Mouse (Mus musculus) heart, embryonic 16.5 days (tissue): ENCODE measurements at regions not wholly inside any gene's neighbourhood (a gene's known extent, or its start where the extent isn't known, plus 50 kb on each side); places are given as distances from the start of the nearest gene placed in this dataset.
"Not testable (repeated sequence)": the region's sequence is repeated elsewhere in the genome, so short reads cannot be mapped to it uniquely, and the experiment has no call there.

Experiments used
- ATAC-seq: fragments of 200-750 bp; cut with Nextera tagmentation; replicated peaks from 2 replicates; pipeline ENCODE4 v1.8.0; 2017; ENCODE audit warnings: moderate number of reproducible peaks; ENCODE audit not compliant: insufficient read depth, low FRiP score; ENCODE audit errors: extremely low read depth
- H3K27ac ChIP-seq: fragments of 300-500 bp; sonication (generic); 2 replicates; pipeline ENCODE4 v1.5.1; 2014; ENCODE audit warnings: mild to moderate bottlenecking, low read length, control low read depth, moderate library complexity
- H3K27me3 ChIP-seq: fragments of 300-500 bp; sonication (generic); 2 replicates; pipeline ENCODE4 v1.6.1; 2014; ENCODE audit warnings: low read length, mixed read lengths; ENCODE audit not compliant: control insufficient read depth, insufficient read depth
- H3K36me3 ChIP-seq: fragments of 300-500 bp; sonication (generic); 2 replicates; pipeline ENCODE4 v1.6.1; 2014; ENCODE audit not compliant: control insufficient read depth, insufficient read depth
- H3K4me1 ChIP-seq: fragments of 300-500 bp; sonication (generic); 2 replicates; pipeline ENCODE4 v1.6.1; 2014; ENCODE audit warnings: low read length, mixed read lengths; ENCODE audit not compliant: control insufficient read depth, insufficient read depth
- H3K4me2 ChIP-seq: fragments of 300-500 bp; sonication (generic); 2 replicates; pipeline ENCODE4 v1.6.1; 2014; ENCODE audit warnings: low read depth, mild to moderate bottlenecking, control low read depth, low read length
- H3K4me3 ChIP-seq: fragments of 300-500 bp; sonication (generic); 2 replicates; pipeline ENCODE4 v1.5.1; 2014; ENCODE audit warnings: mild to moderate bottlenecking, control low read depth, low read length
- H3K9ac ChIP-seq: fragments of 300-500 bp; sonication (generic); 2 replicates; pipeline ENCODE4 v1.6.1; 2014; ENCODE audit warnings: low read length, control low read depth
- H3K9me3 ChIP-seq: fragments of 300-500 bp; sonication (generic); replicated peaks from 2 replicates; pipeline ENCODE4 v1.6.1; 2016; ENCODE audit warnings: low read length; ENCODE audit not compliant: control insufficient read depth
- WGBS: fragments of 180-500 bp; shearing (Covaris S2); extraction: QIAGEN DNeasy Blood & Tissue Kit; methylation state at CpG from one replicate; pipeline ENCODE4 v1.1.7; 2014; 5-methylcytosine and 5-hydroxymethylcytosine counted together

DNA sequence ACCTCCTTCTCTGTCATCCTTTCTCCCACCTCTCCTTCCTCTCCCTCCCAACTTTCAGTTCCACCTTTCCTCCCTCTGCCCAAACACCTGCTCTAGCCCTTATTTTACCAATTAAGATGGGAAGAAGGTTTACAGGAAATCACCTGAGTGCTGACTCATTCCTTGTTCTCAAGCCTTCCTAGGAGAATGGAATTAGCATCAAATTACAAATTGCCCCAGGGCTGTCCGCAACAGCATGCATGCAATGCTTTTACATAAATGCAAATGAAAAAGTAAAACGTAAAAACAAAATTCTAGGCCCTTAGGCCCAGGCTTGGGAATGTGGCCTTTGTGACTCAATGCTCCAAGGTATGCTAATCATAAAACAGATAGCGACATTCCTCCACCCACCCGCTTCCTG lies 175.2 kb downstream of the Diras2 start:
- not testable (repeated sequence) for H3K4me3 ChIP-seq, H3K36me3 ChIP-seq, H3K4me2 ChIP-seq, H3K4me1 ChIP-seq, ATAC-seq, H3K27ac ChIP-seq, H3K27me3 ChIP-seq, H3K9me3 ChIP-seq, H3K9ac ChIP-seq
- WGBS = 86% methylated on average over 3 of the region's 4 CpGs

DNA sequence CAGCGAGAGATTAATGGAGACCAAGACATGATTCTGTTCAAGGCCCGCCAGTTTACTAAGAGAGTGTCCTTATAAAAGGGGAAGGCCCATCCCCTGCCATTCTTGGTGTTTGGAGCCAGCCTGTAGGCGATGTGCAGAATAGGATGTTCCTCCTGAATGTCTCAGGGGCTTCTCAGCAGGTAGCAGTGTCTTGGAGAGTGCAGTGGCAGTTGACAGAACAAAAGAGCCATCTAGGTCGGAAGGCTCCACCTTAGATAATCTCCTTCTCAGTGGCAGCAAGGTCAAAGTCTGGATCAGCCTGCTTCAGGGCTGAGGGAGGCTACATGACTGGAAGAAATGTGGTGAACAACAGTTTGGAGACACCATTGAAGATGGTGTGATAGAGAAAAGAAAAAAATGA lies 171.7 kb downstream of the Diras2 start:
- H3K9me3 ChIP-seq, H3K4me3 ChIP-seq, H3K4me1 ChIP-seq, ATAC-seq, H3K36me3 ChIP-seq, H3K27ac ChIP-seq, H3K27me3 ChIP-seq, H3K9ac ChIP-seq, H3K4me2 ChIP-seq: not testable (repeated sequence)
- WGBS = 76% methylated on average over 4 of the region's 4 CpGs

DNA sequence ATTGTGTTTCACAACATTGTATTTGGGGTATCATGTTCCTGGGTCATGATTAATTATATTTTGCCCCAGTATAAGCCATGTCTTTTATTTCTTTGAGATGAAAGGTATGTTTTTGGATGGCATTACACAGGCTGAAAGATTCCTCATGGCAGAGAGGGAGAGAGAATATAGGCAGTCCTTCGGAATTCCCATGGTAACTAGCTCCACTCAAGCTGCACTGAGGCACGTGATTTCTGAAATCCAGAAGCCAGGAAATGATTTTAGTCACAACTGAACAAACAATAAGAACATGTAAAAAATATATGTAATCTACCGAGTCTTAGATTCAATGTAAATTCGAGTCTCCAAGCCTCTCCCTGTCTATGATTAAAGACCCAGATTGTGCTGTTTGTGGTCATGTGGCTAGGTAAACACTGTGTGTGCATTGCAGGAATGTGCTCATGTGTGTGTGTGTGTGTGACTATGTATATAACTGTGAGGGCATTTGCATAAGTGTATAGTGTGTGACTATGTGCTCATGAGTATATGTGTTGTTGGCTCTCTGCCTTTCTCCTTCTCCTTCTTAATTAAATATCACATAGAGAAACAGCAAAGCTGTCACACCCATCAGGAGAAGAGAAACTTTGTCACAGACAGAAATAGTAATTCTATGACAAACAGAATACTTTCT lies 169.8 kb downstream of the Diras2 start:
- H3K4me3 ChIP-seq = no peak overlapping the region
- H3K27ac ChIP-seq = no peak overlapping the region
- H3K9ac ChIP-seq = no peak overlapping the region
- peaks cover 6% of the 10 kb centered on the region for H3K9me3 ChIP-seq
- no peaks in the 10 kb centered on the region for H3K27me3 ChIP-seq
- no peaks in the 10 kb centered on the region for H3K4me1 ChIP-seq
- WGBS = 59% methylated on average over 4 of the region's 4 CpGs
- no peak for ATAC-seq
- no peak overlapping the region for H3K4me2 ChIP-seq
- H3K36me3 ChIP-seq = no peaks in the 10 kb centered on the region

DNA sequence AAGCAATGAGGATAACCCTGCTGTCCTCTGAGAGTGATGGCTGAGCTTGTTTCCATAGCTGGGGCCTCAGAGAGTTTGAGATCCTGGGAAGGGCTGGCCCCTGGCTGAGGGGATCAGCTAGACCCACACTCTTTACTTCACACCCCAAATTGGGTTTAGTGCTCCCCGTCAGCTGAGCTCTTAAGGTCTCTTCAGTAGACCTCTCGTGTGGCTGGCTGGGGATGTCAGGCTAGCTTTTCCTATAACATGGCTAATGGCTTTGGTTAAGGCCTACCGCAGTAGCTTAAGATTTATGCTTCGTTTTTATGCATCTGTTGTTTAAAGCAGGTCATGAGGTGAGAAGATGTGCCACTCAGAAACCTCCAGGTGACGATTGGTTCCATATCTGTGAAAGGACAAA lies 168.8 kb downstream of the Diras2 start:
- H3K27ac ChIP-seq = no peak overlapping the region
- no peaks in the 10 kb centered on the region for H3K27me3 ChIP-seq
- ATAC-seq = no peak
- H3K36me3 ChIP-seq = no peaks in the 10 kb centered on the region
- H3K4me2 ChIP-seq = no peak overlapping the region
- no peak overlapping the region for H3K4me3 ChIP-seq
- WGBS = 87% methylated on average over 5 of the region's 5 CpGs
- no peak overlapping the region for H3K9ac ChIP-seq
- no peaks in the 10 kb centered on the region for H3K4me1 ChIP-seq
- no peaks in the 10 kb centered on the region; the same call in 1 of the 2 replicates for H3K9me3 ChIP-seq

DNA sequence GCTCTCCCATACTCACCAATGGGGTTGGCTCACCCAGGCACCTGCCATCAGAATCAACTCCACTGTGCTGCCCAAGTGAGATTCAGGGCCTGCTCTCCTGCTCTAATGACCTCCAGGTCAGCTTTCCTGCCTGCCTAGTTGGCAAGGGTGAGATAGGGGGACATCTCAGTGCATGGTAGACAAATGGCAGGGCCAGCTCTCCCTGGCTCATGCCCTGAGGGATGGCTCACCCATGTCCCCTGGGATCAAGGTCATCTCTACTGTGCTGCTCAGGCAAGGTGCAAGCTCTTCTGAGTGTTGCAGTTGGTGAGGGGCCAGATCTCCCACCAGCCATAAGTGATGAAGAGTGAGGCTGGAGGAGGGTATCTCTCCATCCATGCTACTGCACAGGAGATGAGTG lies 161.2 kb downstream of the Diras2 start:
- ATAC-seq = no peak
- H3K9ac ChIP-seq = no peak overlapping the region

DNA sequence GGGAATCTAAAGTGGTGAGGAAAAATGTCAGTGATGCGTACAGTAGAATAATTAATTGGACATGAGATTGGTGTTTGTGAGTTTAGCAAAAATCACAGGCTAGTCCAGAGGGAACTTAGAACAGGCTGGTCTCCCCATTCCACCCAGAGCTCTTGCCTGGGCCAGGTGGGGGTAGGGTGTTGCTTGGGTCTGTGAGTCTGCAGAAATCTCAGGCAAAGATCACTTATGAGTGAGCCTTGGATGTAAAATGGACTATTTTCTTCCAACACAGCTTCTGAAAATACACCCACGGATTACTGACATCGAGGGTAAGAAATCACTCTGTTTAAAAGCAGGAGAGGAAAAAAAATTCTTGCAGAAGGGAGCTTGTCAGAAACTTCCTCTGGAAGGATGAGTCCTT lies 159.1 kb downstream of the Diras2 start:
- no peak overlapping the region for H3K4me3 ChIP-seq
- H3K9ac ChIP-seq = no peak overlapping the region
- no peak overlapping the region for H3K4me2 ChIP-seq
- no peaks in the 10 kb centered on the region for H3K9me3 ChIP-seq
- no peaks in the 10 kb centered on the region for H3K36me3 ChIP-seq
- H3K27me3 ChIP-seq = no peaks in the 10 kb centered on the region
- no peak overlapping the region for H3K27ac ChIP-seq
- H3K4me1 ChIP-seq = no peaks in the 10 kb centered on the region
- no peak for ATAC-seq
- WGBS = 80% methylated on average over 3 of the region's 3 CpGs

More for the DNA sequence above, 161.2 kb downstream of the Diras2 start:
- no peaks in the 10 kb centered on the region for H3K36me3 ChIP-seq
- H3K27ac ChIP-seq = no peak overlapping the region
- no peaks in the 10 kb centered on the region for H3K4me1 ChIP-seq
- H3K4me2 ChIP-seq = no peak overlapping the region
- H3K27me3 ChIP-seq = no peaks in the 10 kb centered on the region
- no peak overlapping the region for H3K4me3 ChIP-seq
- no peaks in the 10 kb centered on the region for H3K9me3 ChIP-seq

DNA sequence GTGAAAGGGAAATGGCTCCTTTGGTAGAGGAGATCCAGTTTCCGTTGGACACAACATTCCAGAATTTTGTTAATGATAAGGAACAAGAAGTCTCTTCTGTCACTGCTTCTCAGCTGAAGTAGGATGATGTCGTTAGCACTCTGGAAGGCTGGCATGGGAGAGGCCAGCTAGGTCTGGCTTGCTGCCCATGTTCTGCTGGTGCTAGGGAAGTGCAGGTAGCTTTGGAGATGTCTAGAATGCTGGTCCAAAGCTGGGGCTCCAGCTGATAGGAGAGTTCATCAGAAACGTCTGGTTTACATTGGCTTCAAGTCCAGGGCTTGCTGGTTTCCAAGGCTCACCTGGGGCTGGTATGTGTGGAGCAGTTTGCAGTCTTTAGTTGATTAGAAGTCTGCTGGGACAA lies 156.3 kb downstream of the Diras2 start:
- H3K27me3 ChIP-seq = no peaks in the 10 kb centered on the region
- 17% methylated on average over 3 of the region's 3 CpGs for WGBS

DNA sequence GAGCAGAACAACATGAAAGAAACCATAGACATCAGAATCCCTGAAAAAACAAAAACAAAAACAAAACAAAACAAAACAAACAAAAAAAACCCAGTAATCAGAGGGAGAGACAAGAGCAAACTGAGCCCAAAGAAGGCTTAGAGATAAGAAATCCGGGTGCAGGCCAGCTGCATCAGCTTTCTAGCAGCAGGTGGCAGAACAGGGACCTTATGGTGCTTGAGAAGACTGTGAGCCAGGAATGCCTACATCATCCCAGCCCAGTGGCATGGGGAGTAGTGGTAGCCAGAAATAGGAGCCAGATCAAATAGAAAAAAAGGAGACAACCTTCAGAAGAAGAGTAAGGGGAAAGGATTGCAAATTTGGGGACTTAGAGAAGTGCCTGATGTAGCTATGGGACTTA lies 152.8 kb downstream of the Diras2 start:
- no peaks in the 10 kb centered on the region for H3K27me3 ChIP-seq
- H3K9ac ChIP-seq = no peak overlapping the region
- H3K9me3 ChIP-seq = peaks cover 10% of the 10 kb centered on the region
- no peak for ATAC-seq
- WGBS = 13% methylated on average over 1 of the region's 1 CpGs
- H3K4me2 ChIP-seq = no peak overlapping the region
- H3K27ac ChIP-seq = no peak overlapping the region
- H3K36me3 ChIP-seq = no peaks in the 10 kb centered on the region
- H3K4me1 ChIP-seq = no peaks in the 10 kb centered on the region
- H3K4me3 ChIP-seq = no peak overlapping the region

More for the DNA sequence above, 156.3 kb downstream of the Diras2 start:
- no peaks in the 10 kb centered on the region for H3K4me1 ChIP-seq
- no peak overlapping the region for H3K9ac ChIP-seq
- peaks cover 8% of the 10 kb centered on the region for H3K9me3 ChIP-seq
- no peak overlapping the region for H3K4me3 ChIP-seq
- no peak for ATAC-seq
- H3K27ac ChIP-seq = no peak overlapping the region
- H3K4me2 ChIP-seq = no peak overlapping the region
- no peaks in the 10 kb centered on the region for H3K36me3 ChIP-seq

DNA sequence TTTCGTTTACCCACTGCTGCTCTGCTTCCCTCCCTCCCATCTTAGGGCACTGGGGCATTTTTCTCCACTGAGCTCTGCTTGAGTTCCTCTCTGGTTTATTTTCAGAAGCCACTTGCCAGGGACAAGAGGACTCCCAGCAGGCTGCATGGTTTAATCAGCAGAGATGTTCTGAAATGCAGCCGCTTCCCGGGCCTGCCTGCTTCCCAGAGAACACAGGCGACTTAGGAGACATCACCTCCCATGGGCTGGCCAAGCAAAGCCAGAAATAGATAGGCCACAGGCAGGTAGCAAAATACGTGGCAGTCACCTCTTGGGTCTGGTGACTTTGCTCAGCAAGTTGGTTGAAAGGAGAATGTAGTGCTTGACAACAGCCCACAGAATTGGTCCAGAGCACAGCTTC lies 141.8 kb downstream of the Diras2 start:
- no peak overlapping the region for H3K9ac ChIP-seq
- H3K9me3 ChIP-seq = no peaks in the 10 kb centered on the region
- no peaks in the 10 kb centered on the region for H3K27me3 ChIP-seq
- H3K36me3 ChIP-seq = no peaks in the 10 kb centered on the region
- no peaks in the 10 kb centered on the region for H3K4me1 ChIP-seq
- no peak overlapping the region for H3K4me2 ChIP-seq
- WGBS = 75% methylated on average over 5 of the region's 5 CpGs
- no peak overlapping the region for H3K4me3 ChIP-seq
- ATAC-seq = no peak
- H3K27ac ChIP-seq = no peak overlapping the region
